Mouse (Mus musculus) kidney, postnatal 36 days (tissue): Measurements from ENCODE around the gene Ammecr1.
A peak's percentile ranks its signal among the peaks of the same experiment; 100 is the strongest.

ENCODE experiments used
- DNase-seq, 2 experiments: peaks; one replicate each; pipeline ENCODE4 v3.0.0; 2021 to 2022; ENCODE audit warnings: mixed read lengths in 2 of 2

The Ammecr1 gene

GRCm38 (mm10) chrX:142828184-142828908 is 138.2 kb downstream of the Ammecr1 start:
- no peak for DNase-seq

GRCm38 (mm10) chrX:142827644-142828043 is 138.9 kb downstream of the Ammecr1 start:
- no peak for DNase-seq

DNA sequence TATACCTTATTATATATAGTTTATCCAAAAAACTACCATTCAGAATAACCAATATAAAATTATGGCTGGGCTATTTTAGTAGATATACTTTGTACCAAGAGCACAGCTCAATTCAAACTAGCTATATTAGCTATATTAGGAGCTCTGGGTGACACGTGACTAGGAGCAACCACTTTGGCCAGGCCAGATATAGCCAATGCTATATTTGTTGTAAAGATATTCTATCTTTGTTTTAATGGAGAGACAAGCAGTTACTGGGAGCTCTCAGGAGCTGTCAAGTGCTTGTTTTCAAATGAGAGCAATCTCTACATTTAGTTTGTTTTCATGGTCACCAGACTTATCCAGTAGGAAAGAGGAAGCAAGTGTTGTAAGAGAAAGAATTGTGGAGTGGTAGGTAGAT is 141.2 kb downstream of the Ammecr1 start:
- DNase-seq, result no peak

GRCm38 (mm10) chrX:142821846-142822245 is 144.7 kb downstream of the Ammecr1 start:
- no peak for DNase-seq

DNA sequence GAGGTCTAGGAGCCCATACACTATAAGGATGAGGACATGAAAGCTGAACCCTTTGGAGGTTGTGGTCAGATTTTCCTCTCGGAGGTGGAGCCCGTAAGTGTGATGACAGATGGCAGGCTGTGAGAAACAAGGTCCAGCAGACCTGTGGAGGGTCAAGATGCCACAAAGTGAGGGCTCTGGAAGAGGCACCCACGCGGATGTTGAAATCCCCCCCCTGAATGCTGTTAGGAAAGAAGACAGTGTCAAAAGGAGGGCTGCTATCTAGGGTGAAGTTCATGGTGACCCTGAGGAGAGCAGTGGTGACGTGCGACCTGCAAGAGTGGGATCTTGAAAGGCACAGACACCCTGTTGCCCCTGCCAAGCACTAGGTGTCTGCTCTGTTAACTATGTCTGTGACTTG is 145.3 kb downstream of the Ammecr1 start:
- no peak for DNase-seq

DNA sequence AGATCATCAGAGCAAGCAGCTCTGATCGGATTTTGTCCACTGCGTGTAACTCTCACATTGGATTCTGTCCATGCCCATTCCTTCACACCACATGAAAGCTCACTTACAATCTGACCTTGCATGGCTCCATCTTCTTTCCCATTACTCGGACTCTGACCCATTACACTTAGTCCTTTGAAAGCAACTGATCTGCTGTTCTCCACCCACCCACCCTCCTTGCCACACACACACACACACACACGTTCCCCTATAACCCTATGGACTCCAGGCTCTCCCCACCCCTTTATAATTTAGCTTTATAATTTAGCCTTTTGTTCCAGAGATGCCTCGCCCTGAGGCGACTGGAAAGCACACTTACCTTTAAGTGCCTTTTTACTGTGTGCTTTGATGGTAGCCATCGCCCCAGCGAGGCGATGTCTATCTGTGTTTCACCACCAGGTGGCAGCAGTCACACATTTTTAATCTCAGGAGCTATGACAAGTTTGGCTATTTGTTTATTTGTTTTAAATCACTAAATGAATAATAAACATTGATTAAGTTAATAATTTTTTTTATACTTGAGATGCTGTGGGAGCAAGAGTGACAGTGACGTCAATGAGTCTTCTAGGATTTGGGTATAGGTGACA is 148.4 kb downstream of the Ammecr1 start:
- peak; percentile 36 to 61 for DNase-seq

DNA sequence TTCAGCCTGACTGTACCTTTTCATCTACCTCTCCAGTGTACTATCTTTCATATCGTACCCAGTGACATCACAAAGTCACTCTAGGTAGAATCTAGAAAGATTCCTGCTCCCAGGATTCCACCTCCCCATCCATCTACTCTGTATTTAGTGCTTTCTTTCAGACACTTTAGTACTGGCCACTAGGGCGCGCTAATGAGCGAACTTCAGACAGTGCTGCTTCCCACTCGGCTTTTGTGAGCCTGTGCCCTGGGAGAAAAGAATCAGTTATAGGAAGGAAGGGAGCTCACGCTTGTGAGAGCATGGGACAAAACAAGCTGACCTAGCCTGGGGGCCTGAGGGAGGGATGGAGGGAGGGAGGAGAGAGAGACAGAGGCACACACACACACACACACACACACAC is 153.4 kb downstream of the Ammecr1 start:
- DNase-seq, result peak; percentile 27 to 68

GRCm38 (mm10) chrX:142808411-142808810 is 158.1 kb downstream of the Ammecr1 start:
- DNase-seq, result peak; percentile 60 to 62

DNA sequence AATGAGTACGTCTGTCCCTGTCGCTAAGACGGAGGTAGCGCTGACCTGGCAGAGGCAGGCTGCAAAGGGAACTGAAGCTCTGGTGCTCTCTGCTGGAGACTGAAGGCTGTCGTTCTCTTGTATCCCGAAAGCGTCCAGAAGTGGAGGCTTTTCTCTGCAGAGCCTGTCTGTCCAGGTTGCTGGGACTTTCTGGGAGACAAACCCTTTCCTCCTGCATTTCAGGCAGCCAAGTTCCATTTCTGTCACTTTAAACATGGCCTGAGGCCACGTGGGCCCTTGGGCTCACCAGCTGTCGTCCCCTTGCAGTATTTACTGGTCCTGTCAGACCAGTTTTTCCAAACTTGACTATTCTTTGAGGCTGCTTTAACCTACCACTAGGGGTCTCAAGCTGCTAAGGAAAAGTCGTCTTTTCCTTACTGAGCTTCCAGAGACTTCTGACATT is 159.9 kb downstream of the Ammecr1 start:
- DNase-seq, result peak; percentile 20 to 25

DNA sequence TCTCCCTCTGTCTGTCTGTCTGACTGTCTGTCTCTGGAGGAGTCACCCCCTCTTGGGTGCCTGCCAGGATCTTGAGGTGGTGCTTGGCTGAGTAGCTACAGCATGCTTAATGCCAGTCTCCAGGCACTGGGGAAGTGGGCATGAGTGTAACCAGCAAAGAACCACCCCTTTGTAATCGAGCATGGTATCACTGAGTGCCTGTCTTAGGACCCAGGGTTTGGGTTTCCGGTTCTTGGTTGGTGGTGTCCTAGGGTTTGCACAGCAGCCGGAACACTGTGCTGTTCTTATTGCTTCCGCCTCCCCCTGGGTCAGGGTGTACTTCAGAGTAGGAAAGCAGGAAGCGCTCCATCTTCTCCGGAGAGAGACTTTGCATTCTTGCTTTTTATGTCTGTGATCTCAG is 160.4 kb downstream of the Ammecr1 start:
- peak in 1 of 2 experiments; percentile 9 for DNase-seq

DNA sequence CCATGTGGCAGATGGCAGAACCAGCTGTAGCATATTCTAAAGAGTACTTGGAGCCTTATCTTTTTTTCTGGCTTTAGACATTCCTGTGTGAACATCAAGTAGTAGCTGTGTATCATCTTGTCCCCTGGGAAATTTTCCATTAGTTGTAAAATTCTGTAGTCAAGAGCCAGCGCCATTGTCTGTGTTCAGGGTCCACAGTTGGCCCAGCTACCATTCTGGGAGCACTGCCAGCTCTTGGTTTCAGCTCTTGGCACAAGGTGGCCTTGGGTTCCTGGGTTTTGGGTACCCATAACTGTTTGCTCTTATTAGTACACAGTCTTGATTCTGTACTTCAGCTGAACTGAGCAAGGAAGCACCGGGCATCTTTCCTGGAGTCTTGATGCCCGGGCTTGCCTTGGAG is 161.9 kb downstream of the Ammecr1 start:
- DNase-seq, result peak in 1 of 2 experiments; percentile 32
